Mouse (Mus musculus): Measurements from ENCODE around the gene Pfn3. TPM values are rescaled to one million over a fixed set of nuclear protein-coding genes. Genes with fewer than 3 reads are reported as not detected.

Pfn3 gene
- total RNA-seq, 1 experiment: not detected

- Histone ChIP-seq H3K4me3 (ENCODE audit: insufficient read depth in 1 of 2, low read depth in 1 of 2, low read length in 2 of 2, poor library complexity in 1 of 2, severe bottlenecking in 1 of 2) (no peak overlapping the region), H3K27ac (ENCODE audit: insufficient read depth, low read depth, low read length, poor library complexity, severe bottlenecking) (no peak overlapping the region), H3K9me3 (ENCODE audit: control insufficient read depth, insufficient read depth, low read depth, low read length) (no peaks in the 10 kb centered on the region), H3K9ac (ENCODE audit: insufficient read depth, low read depth, low read length, poor library complexity, severe bottlenecking) (no peak overlapping the region), H3K36me3 (ENCODE audit: control insufficient read depth, insufficient read depth, low read length, poor library complexity, severe bottlenecking) (no peaks in the 10 kb centered on the region), H3K4me1 (ENCODE audit: control insufficient read depth in 2 of 2, insufficient read depth in 2 of 2, low read length in 2 of 2, poor library complexity in 1 of 2) (no peaks in the 10 kb centered on the region; a peak in 1 of 4 replicates)
- in situ Hi-C loops (cut with MboI; ENCODE audit: low sequenced_read_pairs in 2 of 2, unreplicated experiment in 2 of 2): no loop called here
- no peak for DNase-seq (ENCODE audit: low read depth, low spot score)
- no peak for TF ChIP-seq MAFK (IDR thresholded peaks at IDR 0.05; ENCODE audit: insufficient read depth, low read depth, low read length)
- no peak for TF ChIP-seq ZC3H11A (IDR thresholded peaks at IDR 0.05; ENCODE audit: borderline replicate concordance, low read depth, low read length)
- TF ChIP-seq CHD2 (IDR thresholded peaks at IDR 0.05; ENCODE audit: low read depth, low read length): no peak
- TF ChIP-seq ZNF384 (IDR thresholded peaks at IDR 0.05; ENCODE audit: low read depth, low read length): no peak
- no peak for TF ChIP-seq HCFC1 (IDR thresholded peaks at IDR 0.05; ENCODE audit: borderline replicate concordance, insufficient read depth, low read length)
These were observed 23.4 kb downstream of the Pfn3 start for GRCm38 (mm10) chr13:55391626-55392029.

GRCm38 (mm10) chr13:55390644-55391043, 24.4 kb downstream of the Pfn3 start:
- DNase-seq (ENCODE audit: low read depth, low spot score): no peak
- no peak overlapping the region for H3K9ac ChIP-seq (ENCODE audit: insufficient read depth, low read depth, low read length, poor library complexity, severe bottlenecking)
- no peaks in the 10 kb centered on the region; a peak in 1 of 4 replicates for H3K4me1 ChIP-seq (ENCODE audit: control insufficient read depth in 2 of 2, insufficient read depth in 2 of 2, low read length in 2 of 2, poor library complexity in 1 of 2)
- no peak for TF ChIP-seq ZC3H11A (IDR thresholded peaks at IDR 0.05; ENCODE audit: borderline replicate concordance, low read depth, low read length)
- TF ChIP-seq HCFC1 (IDR thresholded peaks at IDR 0.05; ENCODE audit: borderline replicate concordance, insufficient read depth, low read length): no peak
- no peak for TF ChIP-seq CHD2 (IDR thresholded peaks at IDR 0.05; ENCODE audit: low read depth, low read length)
- TF ChIP-seq ZNF384 (IDR thresholded peaks at IDR 0.05; ENCODE audit: low read depth, low read length): no peak
- TF ChIP-seq MAFK (IDR thresholded peaks at IDR 0.05; ENCODE audit: insufficient read depth, low read depth, low read length): no peak
- no peaks in the 10 kb centered on the region for H3K36me3 ChIP-seq (ENCODE audit: control insufficient read depth, insufficient read depth, low read length, poor library complexity, severe bottlenecking)
- in situ Hi-C loops (cut with MboI; ENCODE audit: low sequenced_read_pairs in 2 of 2, unreplicated experiment in 2 of 2): no loop called here
- no peak overlapping the region for H3K4me3 ChIP-seq (ENCODE audit: insufficient read depth in 1 of 2, low read depth in 1 of 2, low read length in 2 of 2, poor library complexity in 1 of 2, severe bottlenecking in 1 of 2)
- no peaks in the 10 kb centered on the region for H3K9me3 ChIP-seq (ENCODE audit: control insufficient read depth, insufficient read depth, low read depth, low read length)
- no peak overlapping the region for H3K27ac ChIP-seq (ENCODE audit: insufficient read depth, low read depth, low read length, poor library complexity, severe bottlenecking)

DNA sequence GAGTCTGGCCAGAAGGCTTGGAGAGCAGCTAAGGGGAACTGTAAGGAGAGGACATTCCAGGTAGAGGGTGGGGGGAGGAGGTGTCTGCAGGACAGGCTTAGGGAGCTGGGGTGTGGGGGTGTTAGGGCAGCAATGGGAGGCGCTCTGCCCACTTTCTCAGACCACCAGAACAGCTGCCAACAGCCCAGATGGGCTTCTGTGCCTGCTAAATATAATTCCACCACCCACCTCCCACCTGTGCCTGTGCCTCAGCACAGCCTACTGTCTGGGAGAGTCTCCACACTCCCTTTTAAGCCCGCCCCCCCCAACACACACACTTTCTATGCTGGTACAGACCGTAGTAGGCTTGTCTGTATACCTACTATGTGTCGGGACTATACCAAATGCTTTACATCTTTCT, 33.2 kb downstream of the Pfn3 start:
- H3K9me3 ChIP-seq (ENCODE audit: control insufficient read depth, insufficient read depth, low read depth, low read length): no peaks in the 10 kb centered on the region
- no peak for DNase-seq (ENCODE audit: low read depth, low spot score)
- no peak overlapping the region for H3K27ac ChIP-seq (ENCODE audit: insufficient read depth, low read depth, low read length, poor library complexity, severe bottlenecking)
- no peaks in the 10 kb centered on the region for H3K36me3 ChIP-seq (ENCODE audit: control insufficient read depth, insufficient read depth, low read length, poor library complexity, severe bottlenecking)
- TF ChIP-seq ZC3H11A (IDR thresholded peaks at IDR 0.05; ENCODE audit: borderline replicate concordance, low read depth, low read length): no peak
- no peak for TF ChIP-seq ZNF384 (IDR thresholded peaks at IDR 0.05; ENCODE audit: low read depth, low read length)
- TF ChIP-seq MAFK (IDR thresholded peaks at IDR 0.05; ENCODE audit: insufficient read depth, low read depth, low read length): no peak
- no peak for TF ChIP-seq CHD2 (IDR thresholded peaks at IDR 0.05; ENCODE audit: low read depth, low read length)
- no peak for TF ChIP-seq HCFC1 (IDR thresholded peaks at IDR 0.05; ENCODE audit: borderline replicate concordance, insufficient read depth, low read length)
- in situ Hi-C loops (cut with MboI; ENCODE audit: low sequenced_read_pairs in 2 of 2, unreplicated experiment in 2 of 2): no loop called here
- H3K4me1 ChIP-seq (ENCODE audit: control insufficient read depth in 2 of 2, insufficient read depth in 2 of 2, low read length in 2 of 2, poor library complexity in 1 of 2): peaks cover 0 to 13% of the 10 kb centered on the region in 2 experiments; a peak in 2 of 4 replicates
- H3K9ac ChIP-seq (ENCODE audit: insufficient read depth, low read depth, low read length, poor library complexity, severe bottlenecking): no peak overlapping the region
- H3K4me3 ChIP-seq (ENCODE audit: insufficient read depth in 1 of 2, low read depth in 1 of 2, low read length in 2 of 2, poor library complexity in 1 of 2, severe bottlenecking in 1 of 2): no peak overlapping the region

GRCm38 (mm10) chr13:55378907-55379580, 36.0 kb downstream of the Pfn3 start:
- peak overlapping the region; percentile 57 to 62 for H3K4me3 ChIP-seq (ENCODE audit: insufficient read depth in 1 of 2, low read depth in 1 of 2, low read length in 2 of 2, poor library complexity in 1 of 2, severe bottlenecking in 1 of 2)
- DNase-seq (ENCODE audit: low read depth, low spot score): peak; percentile 81
- in situ Hi-C loops (cut with MboI; ENCODE audit: low sequenced_read_pairs in 2 of 2, unreplicated experiment in 2 of 2): no loop called here

More at GRCm38 (mm10) chr13:55378907-55379580, 36.0 kb downstream of the Pfn3 start:
- no peak for TF ChIP-seq ZNF384 (IDR thresholded peaks at IDR 0.05; ENCODE audit: low read depth, low read length)
- no peak for TF ChIP-seq ZC3H11A (IDR thresholded peaks at IDR 0.05; ENCODE audit: borderline replicate concordance, low read depth, low read length)
- TF ChIP-seq MAFK (IDR thresholded peaks at IDR 0.05; ENCODE audit: insufficient read depth, low read depth, low read length): no peak
- no peak for TF ChIP-seq CHD2 (IDR thresholded peaks at IDR 0.05; ENCODE audit: low read depth, low read length)
- no peak for TF ChIP-seq HCFC1 (IDR thresholded peaks at IDR 0.05; ENCODE audit: borderline replicate concordance, insufficient read depth, low read length)
- Histone ChIP-seq H3K4me1 (ENCODE audit: control insufficient read depth in 2 of 2, insufficient read depth in 2 of 2, low read length in 2 of 2, poor library complexity in 1 of 2) (peaks cover 0 to 13% of the 10 kb centered on the region in 2 experiments; a peak in 2 of 4 replicates), H3K36me3 (ENCODE audit: control insufficient read depth, insufficient read depth, low read length, poor library complexity, severe bottlenecking) (no peaks in the 10 kb centered on the region), H3K9ac (ENCODE audit: insufficient read depth, low read depth, low read length, poor library complexity, severe bottlenecking) (peak overlapping the region; percentile 23; the same call in 1 of the 2 replicates), H3K9me3 (ENCODE audit: control insufficient read depth, insufficient read depth, low read depth, low read length) (no peaks in the 10 kb centered on the region), H3K27ac (ENCODE audit: insufficient read depth, low read depth, low read length, poor library complexity, severe bottlenecking) (no peak overlapping the region)

All from ES-E14 (cell line).